ENCODE assay signal across 27 mouse cellular contexts in genomic region chr10:19063670-19064069, GRCm38 (mm10). TPM values are rescaled to one million over a fixed set of nuclear protein-coding genes. Genes with fewer than 3 reads are reported as not detected.
A peak's percentile ranks its signal among the peaks of the same experiment; 100 is the strongest.
DNase-seq lines count a peak whose midpoint lies in the region; ATAC-seq and TF ChIP-seq lines count a peak whose summit lies in the region.
"Had no signal": no experiment of that assay in that cellular context is flagged by ENCODE, and none has a peak within 500 bp of the region (broad histone marks: within the 10 kb centered on the region; RNA-seq: fewer than 3 reads in every experiment).

No protein-coding gene starts in this region.

- H3K4me3 ChIP-seq in lung, postnatal 0 days (ENCODE audit: low read depth, low read length) = no peak overlapping the region
- no peak overlapping the region for H3K4me3 ChIP-seq in macrophage (ENCODE audit: inconsistent target)
- H3K4me3 ChIP-seq: forebrain, embryonic 12.5 days; heart, embryonic 12.5 days; hindbrain, embryonic 10.5 days; hindbrain, embryonic 15.5 days; kidney, embryonic 15.5 days; layer of hippocampus, adult 2 months; liver, embryonic 12.5 days had no signal

- 51% methylated on average over 1 of the region's 1 CpGs for WGBS in lung, postnatal 0 days
- 44% methylated on average over 1 of the region's 1 CpGs for WGBS in macrophage (ENCODE audit: missing documents)

- H3K36me3 ChIP-seq in lung, postnatal 0 days (ENCODE audit: insufficient read depth, low read length) = no peaks in the 10 kb centered on the region
- no peaks in the 10 kb centered on the region for H3K36me3 ChIP-seq in macrophage (ENCODE audit: inconsistent target)
- H3K36me3 ChIP-seq: forebrain, embryonic 12.5 days; G1E; heart, embryonic 12.5 days; hindbrain, embryonic 10.5 days; hindbrain, embryonic 15.5 days; kidney, embryonic 15.5 days; liver, embryonic 12.5 days had no signal

- no peaks in the 10 kb centered on the region for H3K4me1 ChIP-seq in lung, postnatal 0 days (ENCODE audit: insufficient read depth, low read depth, low read length)
- H3K4me1 ChIP-seq: forebrain, embryonic 12.5 days; hindbrain, embryonic 10.5 days; hindbrain, embryonic 15.5 days; kidney, embryonic 15.5 days had no signal

- H3K27ac ChIP-seq in lung, postnatal 0 days (ENCODE audit: low read length) = no peak overlapping the region
- peak overlapping the region; percentile 94 for H3K27ac ChIP-seq in macrophage
- H3K27ac ChIP-seq: forebrain, embryonic 12.5 days; hindbrain, embryonic 10.5 days; hindbrain, embryonic 15.5 days; kidney, embryonic 15.5 days had no signal

- peak; percentile 29; the same call in 1 of the 2 replicates for TF ChIP-seq EP300 in lung, postnatal 0 days (IDR thresholded peaks at IDR 0.05)

- ATAC-seq in lung, postnatal 0 days = no peak
- no peak for ATAC-seq in activated CD4-positive, CD25-positive, alpha-beta regulatory T cell, adult 4 months
- ATAC-seq: forebrain, postnatal 0 days; liver, embryonic 12.5 days; liver, postnatal 0 days; Patski had no signal

- no peaks in the 10 kb centered on the region for H3K79me2 ChIP-seq in macrophage (ENCODE audit: inconsistent target)

- TF ChIP-seq CTCF in lung, postnatal 0 days (IDR thresholded peaks at IDR 0.05) = no peak

- no peaks in the 10 kb centered on the region for H3K27me3 ChIP-seq in lung, postnatal 0 days (replicated peaks; ENCODE audit: insufficient read depth, low read length)
- H3K27me3 ChIP-seq: forebrain, embryonic 12.5 days; heart, embryonic 12.5 days; hindbrain, embryonic 15.5 days; kidney, embryonic 15.5 days; liver, embryonic 12.5 days; Patski had no signal

- no peak overlapping the region for H3K9ac ChIP-seq in lung, postnatal 0 days (replicated peaks; ENCODE audit: low read depth)
- H3K9ac ChIP-seq: forebrain, embryonic 12.5 days; forebrain, postnatal 0 days; heart, embryonic 12.5 days; hindbrain, embryonic 15.5 days; kidney, embryonic 15.5 days; liver, embryonic 12.5 days; liver, postnatal 0 days had no signal

- H3K9me3 ChIP-seq in lung, postnatal 0 days (ENCODE audit: low read length) = no peaks in the 10 kb centered on the region
- H3K9me3 ChIP-seq: forebrain, embryonic 12.5 days; G1E; heart, embryonic 12.5 days; hindbrain, embryonic 10.5 days; hindbrain, embryonic 15.5 days; kidney, embryonic 15.5 days; liver, embryonic 12.5 days had no signal

- H3K4me2 ChIP-seq in lung, postnatal 0 days (replicated peaks; ENCODE audit: low read depth, low read length) = no peak overlapping the region
- H3K4me2 ChIP-seq: forebrain, embryonic 12.5 days; heart, embryonic 12.5 days; hindbrain, embryonic 15.5 days; kidney, embryonic 15.5 days had no signal

- peak; percentile 30 for DNase-seq in lung, postnatal 0 days (ENCODE audit: low spot score)
- no peak for DNase-seq in lung, postnatal 25 days (ENCODE audit: low spot score)
- peak; percentile 35 for DNase-seq in A20 (ENCODE audit: low read depth, low spot score)
- peak; percentile 32 for DNase-seq in CD4-positive helper T cell, adult 2 months (ENCODE audit: low read depth, low spot score)
- no peak for DNase-seq in layer of hippocampus, adult 9-10 months (ENCODE audit: low spot score)
- DNase-seq: adrenal gland, postnatal 14 days; cerebellum, adult 11-12 months; cerebellum, adult 9-11 months; forebrain, postnatal 0 days; gastrocnemius, postnatal 14 days; kidney, adult 18-20 months; kidney, postnatal 36 days; left cerebral cortex, postnatal 4 days; liver, postnatal 0 days; midbrain, embryonic 14.5 days; spleen, adult 18-20 months had no signal

RNA-seq across cellular contexts. Expression of gene Tnfaip3, which starts 48.2 kb away (rescaled TPM):
- 4.9 and 9.5 TPM in 2 replicates for polyA plus RNA-seq in lung, postnatal 0 days (2015; fragmentation: Nextera tagmentation; extraction: Ambion mirVana)
- total RNA-seq in macrophage (2018; cell fraction: chromatin; rRNA removed) = 1,000 to 10,000 TPM in 15 of 26 experiments, 100 to 1,000 TPM in 9, 10 to 100 TPM in 2; 39.9 to 4,056 (median 1,550) TPM
- 1,000 to 10,000 TPM in 4 of 26 experiments, 100 to 1,000 TPM in 14, 10 to 100 TPM in 8; 19.7 to 1,707 (median 322) TPM for total RNA-seq in macrophage (2018; cell fraction: cytosol; rRNA removed)
- total RNA-seq in macrophage (2018; cell fraction: nucleus; rRNA removed) = 1,000 to 10,000 TPM in 17 of 26 experiments, 100 to 1,000 TPM in 8, 10 to 100 TPM in 1; 40.8 to 3,646 (median 1,608) TPM
- polyA plus RNA-seq in macrophage (2018) = 19.8 to 40.5 TPM (median 21.4 TPM) in 3 replicates
- 10 to 100 TPM; 28.3 to 37.8 TPM for polyA plus RNA-seq in activated CD4-positive, CD25-positive, alpha-beta regulatory T cell, adult 4 months (2017; shearing (Covaris generic))

Comparison
In these comparisons a context has a peak if more than half of its experiments do, and no peak if none do; other contexts are left out.
1. DNase-seq: peak in lung, postnatal 0 days (single experiment), A20 (single experiment) and CD4-positive helper T cell, adult 2 months (single experiment); none in lung, postnatal 25 days (single experiment) and layer of hippocampus, adult 9-10 months (single experiment).